Mouse (Mus musculus): ENCODE data around the gene P4ha3.
A peak's percentile ranks its signal among the peaks of the same experiment; 100 is the strongest.
"Not testable (repeated sequence)": the region's sequence is repeated elsewhere in the genome, so short reads cannot be mapped to it uniquely, and the experiment has no call there.

Gene P4ha3

GRCm38 (mm10) chr7:100285383-100285782, at the start of gene P4ha3:
P4ha3 (plus strand) TSS chr7:100285520.
- DNase-seq (ENCODE audit: low spot score) = peak; percentile 35

- DNase-seq (ENCODE audit: low spot score) = no peak
These were observed 47.0 kb upstream of the P4ha3 start for GRCm38 (mm10) chr7:100238271-100238670.

DNA sequence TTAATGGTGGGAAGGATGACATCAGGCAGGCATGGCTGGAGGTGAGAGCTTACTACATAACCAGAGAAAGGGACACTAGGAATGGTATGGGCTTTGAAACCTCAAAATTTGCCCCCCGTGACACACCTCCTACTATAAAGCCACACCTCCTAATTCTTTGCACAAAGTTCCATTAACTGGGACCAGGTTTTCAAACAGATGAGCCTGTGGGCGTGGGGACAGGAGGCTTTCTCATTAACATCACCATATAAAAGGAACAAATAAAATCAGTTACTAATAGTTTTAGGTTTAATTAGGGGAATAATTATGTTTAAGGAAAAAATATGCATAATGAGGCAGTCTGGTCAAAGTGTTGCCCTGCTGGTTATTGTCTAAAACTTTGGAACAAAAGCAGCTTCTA, 44.7 kb upstream of the P4ha3 start:
- DNase-seq (ENCODE audit: low spot score) = no peak

GRCm38 (mm10) chr7:100243007-100243406, 42.3 kb upstream of the P4ha3 start:
- no peak for DNase-seq (ENCODE audit: low spot score)

DNA sequence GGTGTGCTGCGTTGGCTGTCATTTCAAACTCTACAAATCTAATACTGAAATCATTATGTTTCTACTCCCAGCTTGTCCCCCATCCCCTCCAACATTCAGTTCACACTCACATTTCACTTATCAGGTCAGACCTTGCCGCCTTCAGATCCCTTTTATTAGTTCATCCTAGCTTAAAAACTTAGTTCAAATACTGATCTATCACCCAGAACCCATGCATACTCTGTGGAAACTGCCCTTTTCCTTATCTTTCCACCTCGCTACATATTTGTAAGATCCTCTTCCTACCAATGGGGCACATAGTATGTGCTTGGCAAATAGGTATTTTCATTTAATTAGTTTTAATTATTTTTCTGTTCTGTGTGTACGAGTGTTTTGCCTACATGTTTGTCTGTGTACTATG, 41.1 kb upstream of the P4ha3 start:
- no peak for DNase-seq (ENCODE audit: low spot score)

DNA sequence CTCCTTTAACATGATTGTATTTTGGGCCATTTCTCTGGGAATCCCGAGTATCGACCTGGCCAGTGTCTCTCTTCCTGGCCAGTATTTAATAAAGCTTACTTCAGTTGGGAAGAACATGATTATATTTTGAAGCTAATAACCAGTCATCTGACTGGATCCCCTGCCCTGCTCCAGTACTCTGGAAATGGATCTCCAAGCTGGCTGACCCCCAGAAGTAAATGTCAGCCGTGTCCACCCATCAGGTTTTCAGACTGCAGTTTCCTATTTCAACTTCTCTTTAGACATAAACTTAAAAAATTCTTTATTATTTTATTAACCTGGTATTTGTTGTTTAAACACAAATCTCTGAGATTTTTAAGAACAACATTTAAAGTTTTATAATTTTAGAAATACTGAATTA, 40.1 kb upstream of the P4ha3 start:
- no peak for DNase-seq (ENCODE audit: low spot score)

DNA sequence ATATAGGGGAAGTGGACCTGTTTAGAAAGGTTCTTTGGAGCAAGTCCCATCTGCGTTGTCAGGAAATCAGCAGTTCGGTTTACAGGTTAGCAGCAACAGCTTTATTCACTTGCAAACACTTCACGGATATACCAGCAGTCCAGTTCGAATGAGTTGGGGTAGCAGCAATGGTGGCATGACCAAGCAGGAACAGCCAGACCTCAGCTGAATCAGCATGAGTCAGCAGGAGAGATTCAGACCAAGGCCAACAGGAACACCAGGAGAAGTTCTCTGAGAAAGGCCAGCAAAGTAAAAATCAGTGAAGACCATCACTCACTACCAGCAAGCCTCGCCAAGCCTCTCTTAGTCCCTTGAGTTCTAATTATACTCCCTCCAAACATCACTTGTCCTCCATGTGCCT, 34.7 kb upstream of the P4ha3 start:
- DNase-seq (ENCODE audit: low spot score) = no peak

DNA sequence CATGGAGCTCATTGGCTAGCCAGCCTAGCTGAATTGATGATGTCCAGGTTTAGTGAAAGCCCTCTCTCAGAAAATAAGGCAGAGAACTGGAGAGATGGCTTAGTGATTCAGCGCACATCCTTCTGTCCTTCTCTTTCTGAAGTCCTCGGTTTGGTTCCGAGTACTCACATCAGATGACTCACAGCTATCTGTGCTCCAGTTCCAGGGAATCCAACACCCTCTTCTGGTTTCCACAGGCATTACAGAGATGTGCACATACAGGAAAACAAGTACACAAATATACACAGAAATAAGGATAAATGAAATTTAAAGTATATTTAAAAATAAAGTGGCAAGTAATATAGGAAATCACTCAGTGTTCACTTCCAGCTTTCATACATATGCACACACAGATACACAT, 23.0 kb upstream of the P4ha3 start:
- no peak for DNase-seq (ENCODE audit: low spot score)

- DNase-seq (ENCODE audit: low spot score) = not testable (repeated sequence)
These were observed 20.4 kb upstream of the P4ha3 start for GRCm38 (mm10) chr7:100264934-100265333.

- DNase-seq (ENCODE audit: low spot score) = no peak
These were observed 13.0 kb upstream of the P4ha3 start for GRCm38 (mm10) chr7:100272369-100272768.

GRCm38 (mm10) chr7:100274507-100274906, 10.8 kb upstream of the P4ha3 start:
- no peak for DNase-seq (ENCODE audit: low spot score)

GRCm38 (mm10) chr7:100276397-100276796, 8.9 kb upstream of the P4ha3 start:
- no peak for DNase-seq (ENCODE audit: low spot score)

- peak; percentile 40 for DNase-seq (ENCODE audit: low spot score)
These were observed 5.5 kb upstream of the P4ha3 start for GRCm38 (mm10) chr7:100279803-100280202.

DNA sequence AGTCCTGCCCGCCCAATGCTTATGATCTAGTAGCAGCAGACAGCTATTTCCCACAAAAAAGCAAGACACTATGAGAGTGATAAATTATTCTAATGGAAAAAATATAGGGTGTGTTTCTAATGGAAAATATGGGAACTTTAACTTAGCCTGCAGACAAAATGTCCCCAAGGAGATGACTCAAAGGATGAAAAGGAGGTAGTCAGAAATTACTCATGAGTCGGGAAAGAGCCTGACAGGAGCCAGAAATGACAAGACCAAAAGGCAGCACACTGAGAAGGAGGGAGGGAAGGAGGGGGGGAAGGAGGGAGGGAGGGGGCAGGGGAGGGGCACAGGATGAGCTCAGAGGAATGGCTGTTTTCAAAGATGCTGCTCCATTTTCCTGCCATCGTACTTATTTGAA, 3.7 kb upstream of the P4ha3 start:
- DNase-seq (ENCODE audit: low spot score) = no peak

- DNase-seq (ENCODE audit: low spot score) = no peak
These were observed 2.0 kb upstream of the P4ha3 start for GRCm38 (mm10) chr7:100283298-100283697.

DNA sequence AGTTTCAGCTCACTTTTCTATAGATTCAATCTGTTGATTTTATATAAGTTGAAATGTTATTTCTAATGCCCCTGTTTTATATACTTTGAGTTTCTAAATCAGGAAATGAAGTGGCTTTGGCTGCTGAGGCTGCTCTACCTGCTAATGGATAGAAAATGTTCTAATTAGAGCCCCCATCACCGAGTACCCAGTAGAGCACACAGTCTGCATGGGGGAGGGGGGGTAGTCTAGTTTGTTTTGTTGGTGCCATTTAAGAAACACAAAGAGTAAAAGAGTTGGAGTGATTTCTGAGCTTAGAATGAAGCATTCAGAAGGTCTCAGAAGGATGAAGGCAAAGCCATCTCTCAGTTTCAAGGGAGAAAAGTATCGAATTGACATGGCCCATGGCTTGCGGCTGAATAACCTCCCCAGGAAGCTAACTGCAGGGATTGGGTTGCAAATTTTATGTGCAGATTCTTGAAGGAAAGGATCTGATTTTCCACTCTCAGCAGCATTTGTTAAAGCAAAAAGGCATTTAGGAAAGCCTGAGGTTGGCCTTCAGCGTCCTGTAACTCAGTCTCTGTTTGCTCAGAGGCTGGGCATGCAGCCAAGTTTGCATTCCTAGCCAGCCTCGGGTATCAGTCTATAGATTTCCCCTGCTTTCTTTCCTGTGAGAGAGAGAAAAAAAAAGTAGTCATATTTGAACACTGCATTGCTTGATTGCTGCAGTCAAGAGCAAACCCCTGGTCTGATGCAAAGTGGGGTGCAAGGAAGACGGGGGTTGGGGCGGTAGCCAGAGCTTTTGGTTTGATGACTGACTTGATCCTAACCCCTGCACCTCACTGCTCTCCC, 2.6 kb downstream of the P4ha3 start:
- DNase-seq (ENCODE audit: low spot score) = peak; percentile 65

DNA sequence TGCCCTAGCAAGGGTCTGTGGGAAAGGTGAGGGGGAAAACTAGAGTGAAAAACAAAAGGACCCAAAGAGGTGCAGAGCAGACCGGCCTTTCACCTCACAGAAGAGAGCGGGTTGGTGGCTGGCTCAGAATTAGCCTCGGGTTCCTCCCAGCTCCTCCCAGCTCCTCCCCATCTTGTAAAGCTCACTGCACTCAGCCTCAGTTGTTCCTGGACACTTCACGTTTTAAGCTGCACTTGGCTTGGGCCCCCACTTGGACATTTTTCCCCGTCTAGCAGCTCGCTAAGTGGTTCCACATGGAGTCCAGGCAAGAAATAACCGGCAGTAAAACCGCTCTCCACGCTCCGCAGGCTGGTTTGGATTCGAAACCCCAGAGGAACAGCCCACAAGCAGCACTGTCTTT, 3.3 kb downstream of the P4ha3 start:
- no peak for DNase-seq (ENCODE audit: low spot score)

GRCm38 (mm10) chr7:100293546-100293945, 8.2 kb downstream of the P4ha3 start:
- no peak for DNase-seq (ENCODE audit: low spot score)

DNA sequence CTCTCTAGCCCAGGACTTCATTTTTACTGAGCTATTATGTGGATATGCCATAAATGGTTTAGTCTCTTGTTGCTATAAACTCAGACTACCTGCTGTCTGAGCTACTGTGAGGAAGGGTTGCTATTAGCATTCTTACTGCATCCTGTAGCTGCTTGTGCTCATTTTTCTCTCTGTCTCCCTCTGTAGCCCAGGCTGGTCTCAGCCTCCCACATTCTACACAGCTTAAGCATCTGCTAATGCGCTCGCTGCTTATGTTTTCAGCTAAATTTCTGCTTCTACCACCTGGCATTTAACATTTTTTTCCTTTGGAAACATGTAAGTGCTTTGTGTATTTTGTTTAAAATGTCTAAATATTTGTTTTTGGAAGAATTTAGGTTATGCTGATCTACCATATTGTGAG, 10.4 kb downstream of the P4ha3 start:
- DNase-seq (ENCODE audit: low spot score) = no peak

DNA sequence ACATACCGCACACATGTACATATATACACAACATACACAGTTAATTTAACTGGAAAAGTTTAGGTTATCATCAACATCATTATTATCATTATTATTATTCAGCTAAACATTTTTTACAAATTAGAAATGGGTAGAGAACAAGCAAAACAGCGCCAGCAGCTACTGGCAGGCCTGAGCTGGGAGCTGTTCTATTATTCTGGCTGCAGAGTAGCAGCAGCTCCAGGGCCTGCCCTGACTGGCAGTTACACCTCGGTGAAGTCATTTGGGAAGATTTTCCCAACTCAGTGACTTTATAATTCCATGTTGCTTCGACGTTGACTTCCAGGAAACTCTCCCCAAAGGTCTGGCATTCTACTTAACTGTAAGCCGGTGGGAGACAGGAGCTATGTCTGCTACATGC, 11.4 kb downstream of the P4ha3 start:
- DNase-seq (ENCODE audit: low spot score) = no peak

- DNase-seq (ENCODE audit: low spot score) = no peak
These were observed 13.7 kb downstream of the P4ha3 start for GRCm38 (mm10) chr7:100298861-100299510.

DNA sequence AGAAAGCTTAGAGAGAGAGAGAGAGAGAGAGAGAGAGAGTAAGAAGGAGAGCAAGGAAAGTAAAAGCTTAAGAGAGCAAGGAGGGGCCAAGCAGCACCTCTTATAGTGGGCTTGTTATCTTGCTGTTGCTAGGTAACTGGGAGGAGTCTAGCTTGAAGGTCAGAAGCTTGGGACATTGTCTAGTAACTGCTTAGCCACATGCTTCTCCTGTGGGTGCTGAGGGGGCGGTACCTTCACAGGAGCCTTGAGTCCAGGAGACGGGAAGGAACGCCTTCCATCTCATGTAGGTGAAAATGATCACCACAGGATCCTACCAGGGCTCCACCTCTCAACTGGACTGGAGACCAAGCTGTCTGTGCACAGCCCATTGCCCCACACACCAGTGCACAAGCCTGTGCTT, 16.1 kb downstream of the P4ha3 start:
- DNase-seq (ENCODE audit: low spot score) = no peak

DNA sequence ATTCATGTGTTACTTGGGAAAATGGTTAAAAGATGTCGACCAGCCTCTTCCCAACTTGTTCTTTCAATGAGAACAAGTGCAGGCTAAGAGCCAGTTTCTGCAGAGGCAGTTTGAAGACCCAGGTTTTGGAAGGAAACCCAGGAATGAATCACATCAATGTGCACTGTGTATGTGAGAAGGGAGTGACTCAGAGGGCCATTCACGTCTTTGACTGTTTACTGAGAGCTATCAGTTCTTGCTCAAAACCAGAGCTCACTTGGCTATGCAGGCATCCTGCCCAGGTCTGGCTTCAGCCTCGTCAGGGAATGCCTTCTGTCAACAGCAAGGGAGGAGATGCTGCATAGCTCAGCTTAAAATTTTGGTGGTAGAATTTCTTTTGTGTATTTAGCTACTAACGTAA, 17.0 kb downstream of the P4ha3 start:
- DNase-seq (ENCODE audit: low spot score) = peak; percentile 34

DNA sequence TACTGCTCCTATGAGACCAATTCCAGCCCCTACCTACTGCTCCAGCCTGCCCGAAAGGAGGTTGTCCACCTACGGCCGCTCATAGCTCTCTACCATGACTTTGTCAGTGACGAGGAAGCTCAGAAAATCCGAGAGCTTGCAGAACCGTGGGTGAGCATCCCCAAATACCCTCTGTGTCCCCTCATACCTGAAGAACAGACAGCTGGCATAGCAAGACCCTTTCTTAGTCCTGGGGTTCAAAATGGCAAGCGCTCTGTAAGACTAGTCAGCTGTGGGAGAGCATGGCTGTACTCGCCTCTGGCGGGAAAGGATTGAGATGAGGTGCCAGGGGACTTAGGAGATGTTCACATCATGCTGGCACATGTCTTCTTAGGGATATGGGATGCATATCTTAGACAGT, 20.6 kb downstream of the P4ha3 start:
- no peak for DNase-seq (ENCODE audit: low spot score)
